Mouse (Mus musculus) thymus, postnatal 36 days (tissue): Measurements from ENCODE around the gene Olfr716.
"Not testable (repeated sequence)": the region's sequence is repeated elsewhere in the genome, so short reads cannot be mapped to it uniquely, and the experiment has no call there.

Source experiments
- DNase-seq, 2 experiments: peaks; one replicate each; pipeline ENCODE4 v3.0.0; 2022; ENCODE audit warnings: mixed read lengths in 2 of 2

Gene Olfr716

DNA sequence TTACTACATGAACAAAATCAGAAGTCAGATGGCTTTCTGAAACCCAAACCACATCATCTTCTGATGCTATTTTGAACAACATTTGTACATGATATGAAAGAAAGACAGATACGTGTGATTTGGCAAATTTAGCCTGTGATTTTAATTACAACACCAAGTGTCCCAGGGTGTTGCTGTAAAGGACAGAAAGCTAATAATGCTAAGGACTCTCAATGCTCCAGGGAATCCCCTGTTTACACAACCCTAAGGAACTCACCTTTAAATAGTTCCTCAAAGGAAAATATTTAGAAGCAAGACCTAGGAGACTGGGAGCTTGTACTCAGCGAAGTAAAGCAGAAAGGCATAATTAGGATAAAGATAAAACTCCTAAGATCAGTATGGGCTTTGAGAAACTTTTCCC, at the start of gene Olfr716:
TSS of gene Olfr716 (plus strand) at position 301 of the 400 bp plus-strand sequence.
- not testable (repeated sequence) for DNase-seq

DNA sequence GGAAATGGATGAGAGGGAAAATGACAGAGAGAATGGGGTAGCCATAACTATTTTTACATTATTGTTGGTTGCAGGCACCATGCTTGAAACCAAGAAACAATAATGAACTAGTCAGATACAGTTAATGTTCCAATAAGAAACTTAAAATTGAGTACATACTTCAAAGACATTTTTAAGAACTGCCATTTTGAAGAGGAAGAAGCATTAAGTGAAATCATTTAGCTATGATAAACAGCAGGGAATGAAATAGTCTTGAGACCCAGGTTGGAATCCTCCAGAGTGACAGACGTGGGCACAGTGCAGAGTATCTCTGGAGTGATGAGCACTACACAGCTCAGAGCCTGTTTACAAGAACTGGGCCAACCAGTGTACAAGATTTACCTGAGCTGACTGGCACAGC, 45.2 kb upstream of the Olfr716 start, which contains the start of gene Olfr17:
TSS of gene Olfr17 (plus strand) at position 301 of the 400 bp plus-strand sequence.
- DNase-seq = no peak

DNA sequence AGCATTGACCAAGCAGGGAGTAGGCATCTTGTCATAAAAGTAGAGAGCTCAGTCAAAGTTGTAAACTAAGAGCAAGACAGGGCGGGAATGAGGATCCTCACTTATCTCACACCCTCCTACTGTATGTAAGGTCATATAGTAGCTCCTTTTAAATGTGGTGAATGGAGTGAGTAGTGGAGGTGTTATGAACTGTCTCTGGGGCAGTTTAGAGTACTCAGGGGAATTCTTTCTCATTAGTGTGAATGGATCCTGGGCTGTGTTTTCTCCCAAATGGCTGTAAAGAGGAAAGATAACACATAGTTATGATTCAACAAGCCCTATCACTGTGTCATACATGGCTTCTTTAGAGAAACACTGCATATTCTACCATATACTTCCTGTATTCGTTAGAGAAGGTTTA, 27.9 kb upstream of the Olfr716 start, which contains the start of gene Olfr715b:
TSS of gene Olfr715b (minus strand) at position 101 of the 400 bp plus-strand sequence.
- not testable (repeated sequence) for DNase-seq

- not testable (repeated sequence) for DNase-seq
These were observed 7.1 kb upstream of the Olfr716 start, which contains the start of gene Olfr715 for GRCm38 (mm10) chr7:107130983-107131382. Gene Olfr715 (minus strand): TSS chr7:107131083.

DNA sequence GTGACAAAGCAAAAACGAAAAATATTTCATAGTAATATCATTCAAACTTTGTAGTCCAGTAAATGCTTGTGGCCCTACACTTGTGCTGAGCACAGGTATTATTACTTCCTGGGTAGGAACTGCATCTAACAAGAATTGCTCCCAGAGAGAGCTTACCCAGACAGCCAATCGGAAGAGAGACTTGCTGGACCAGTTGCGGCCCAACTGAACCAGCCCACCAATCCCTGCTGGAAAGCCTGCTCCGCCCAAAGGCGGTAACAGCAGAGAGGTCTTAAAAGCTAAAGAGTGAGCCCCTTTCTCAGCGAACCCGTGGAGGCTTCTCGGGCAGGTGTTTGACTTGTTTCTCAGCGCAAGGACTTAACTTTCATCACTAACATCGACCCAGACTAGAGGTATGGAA, 28.6 kb downstream of the Olfr716 start, which contains the start of gene Nlrp14:
TSS of gene Nlrp14 (plus strand) at position 301 of the 400 bp plus-strand sequence.
- no peak for DNase-seq

- DNase-seq = no peak
These were observed 42.3 kb downstream of the Olfr716 start for GRCm38 (mm10) chr7:107180406-107180805.
